Mouse (Mus musculus): ENCODE data around the gene Gm10837.

DNA sequence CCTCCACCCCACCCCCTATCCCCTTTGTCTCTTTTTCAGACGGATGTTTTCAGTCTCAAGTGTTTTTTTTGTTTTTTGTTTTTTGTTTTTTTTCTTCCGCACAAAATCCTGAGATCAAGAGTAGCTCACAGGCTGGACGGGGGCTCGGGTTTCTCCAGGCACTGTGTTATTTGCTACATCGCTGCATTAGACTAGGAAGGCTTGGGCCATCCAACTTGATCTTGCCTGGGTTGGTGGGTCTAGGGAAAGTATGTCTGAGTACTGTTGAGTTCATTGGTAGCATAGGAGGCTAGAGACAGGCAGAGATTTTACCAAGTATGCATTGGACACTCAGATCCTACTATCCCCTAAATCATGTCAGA, 7.4 kb upstream of the Gm10837 start:
- no peak for TF ChIP-seq CTCF (IDR thresholded peaks at IDR 0.05; ENCODE audit: control insufficient read depth, insufficient read depth, insufficient replicate concordance, low read depth, low read length)
- TF ChIP-seq POLR2A (IDR thresholded peaks at IDR 0.05; ENCODE audit: control insufficient read depth, low read depth, low read length): no peak

Measured in testis, adult 2 months (tissue).